Mouse (Mus musculus): ENCODE measurements around the gene Zfp827. TPM values are rescaled to one million over a fixed set of nuclear protein-coding genes. Genes with fewer than 3 reads are reported as not detected.

The Zfp827 gene
- 1 to 10 TPM; 2.1 to 2.4 TPM for polyA plus RNA-seq (2017; shearing (Covaris generic))

GRCm38 (mm10) chr8:79027977-79028487, at the start of gene Zfp827:
TSS of gene Zfp827 (plus strand) at chr8:79028437.

Other genes starting within 250 kb of the Zfp827 start
- 100 to 1,000 TPM; 148 to 151 TPM for gene Lsm6, start 207.3 kb upstream of the Zfp827 start, polyA plus RNA-seq (2017; shearing (Covaris generic))
- gene 1700011L22Rik, start 220.1 kb downstream of the Zfp827 start, polyA plus RNA-seq (2017; shearing (Covaris generic)) = not detected